Comparison of ENCODE assay signal across 14 mouse cellular contexts in genomic region chr4:151576291-151577108, GRCm38 (mm10).
A peak's percentile ranks its signal among the peaks of the same experiment; 100 is the strongest.
DNase-seq lines count a peak whose midpoint lies in the region; ATAC-seq lines count a peak whose summit lies in the region.
"Had no signal": no experiment of that assay in that cellular context is flagged by ENCODE, and none has a peak within 500 bp of the region (broad histone marks: within the 10 kb centered on the region; RNA-seq: fewer than 3 reads in every experiment).

No protein-coding gene starts in this region.

- no peaks in the 10 kb centered on the region for H3K9me3 ChIP-seq in neural tube, embryonic 14.5 days (ENCODE audit: control insufficient read depth, low read length)
- no peaks in the 10 kb centered on the region for H3K9me3 ChIP-seq in heart, embryonic 12.5 days (replicated peaks)

- H3K27me3 ChIP-seq in neural tube, embryonic 14.5 days (ENCODE audit: control insufficient read depth, insufficient read depth, low read length) = no peaks in the 10 kb centered on the region
- H3K27me3 ChIP-seq in heart, embryonic 12.5 days (replicated peaks) = no peaks in the 10 kb centered on the region

- no peak overlapping the region for H3K4me3 ChIP-seq in neural tube, embryonic 14.5 days (ENCODE audit: low read depth, low read length)
- H3K4me3 ChIP-seq in heart, embryonic 12.5 days = no peak overlapping the region
- H3K4me3 ChIP-seq: layer of hippocampus, adult 2 months; myocyte had no signal

- no peaks in the 10 kb centered on the region for H3K36me3 ChIP-seq in neural tube, embryonic 14.5 days (ENCODE audit: control insufficient read depth, insufficient read depth, low read length)
- no peaks in the 10 kb centered on the region for H3K36me3 ChIP-seq in heart, embryonic 12.5 days

- no peak overlapping the region for H3K4me2 ChIP-seq in neural tube, embryonic 14.5 days (ENCODE audit: low read depth, low read length)
- no peak overlapping the region for H3K4me2 ChIP-seq in heart, embryonic 12.5 days

- no peak for DNase-seq in frontal cortex, postnatal 25 days (ENCODE audit: low spot score in 2 of 2)
- DNase-seq in left cerebral cortex, adult 11 months (ENCODE audit: low spot score) = peak; percentile 19
- no peak for DNase-seq in left cerebral cortex, postnatal 4 days
- DNase-seq in frontal cortex, postnatal 36 days (ENCODE audit: low spot score in 2 of 2) = peak; percentile 42 to 56
- no peak for DNase-seq in thymus, postnatal 10 days (ENCODE audit: low spot score in 2 of 2)
- DNase-seq: adrenal gland, adult 8-10 months; gastrocnemius, postnatal 25 days; heart, postnatal 10 days; lung, postnatal 36 days had no signal

- peak overlapping the region; percentile 16; the same call in 1 of the 2 replicates for H3K27ac ChIP-seq in neural tube, embryonic 14.5 days (ENCODE audit: low read depth, low read length)
- H3K27ac ChIP-seq in heart, embryonic 12.5 days (ENCODE audit: poor library complexity, severe bottlenecking) = no peak overlapping the region; the same call in 1 of the 2 replicates
- H3K27ac ChIP-seq: layer of hippocampus, adult 2 months had no signal

- no peak overlapping the region; the same call in 1 of the 2 replicates for H3K9ac ChIP-seq in neural tube, embryonic 14.5 days (replicated peaks; ENCODE audit: low read depth, low read length)
- H3K9ac ChIP-seq in heart, embryonic 12.5 days = no peak overlapping the region

- 78% methylated on average over 15 of the region's 15 CpGs for WGBS in neural tube, embryonic 14.5 days
- 69% methylated on average over 15 of the region's 15 CpGs for WGBS in heart, embryonic 12.5 days

- intact Hi-C loops in left cerebral cortex, postnatal 4 days (cut with DNase I) = no loop called here

- peak; percentile 96 for ATAC-seq in frontal cortex, adult (ENCODE audit: low TSS enrichment)
- ATAC-seq in neural tube, embryonic 14.5 days (ENCODE audit: low read depth) = no peak
- no peak for ATAC-seq in heart, embryonic 12.5 days (ENCODE audit: insufficient number of reproducible peaks, low FRiP score)

- H3K4me1 ChIP-seq in neural tube, embryonic 14.5 days (ENCODE audit: control insufficient read depth, insufficient read depth, low read length) = peaks cover 3% of the 10 kb centered on the region; the same call in 1 of the 2 replicates
- H3K4me1 ChIP-seq in heart, embryonic 12.5 days (replicated peaks) = no peaks in the 10 kb centered on the region; the same call in 1 of the 2 replicates

Comparison
In these comparisons a context has a peak if more than half of its experiments do, and no peak if none do; other contexts are left out.
1. DNase-seq: peak in left cerebral cortex, adult 11 months (single experiment) and frontal cortex, postnatal 36 days (2 of 2); none in frontal cortex, postnatal 25 days (0 of 2), left cerebral cortex, postnatal 4 days (single experiment) and thymus, postnatal 10 days (0 of 2).